Mouse (Mus musculus): Measurements from ENCODE around the gene Evc.

Evc gene

DNA sequence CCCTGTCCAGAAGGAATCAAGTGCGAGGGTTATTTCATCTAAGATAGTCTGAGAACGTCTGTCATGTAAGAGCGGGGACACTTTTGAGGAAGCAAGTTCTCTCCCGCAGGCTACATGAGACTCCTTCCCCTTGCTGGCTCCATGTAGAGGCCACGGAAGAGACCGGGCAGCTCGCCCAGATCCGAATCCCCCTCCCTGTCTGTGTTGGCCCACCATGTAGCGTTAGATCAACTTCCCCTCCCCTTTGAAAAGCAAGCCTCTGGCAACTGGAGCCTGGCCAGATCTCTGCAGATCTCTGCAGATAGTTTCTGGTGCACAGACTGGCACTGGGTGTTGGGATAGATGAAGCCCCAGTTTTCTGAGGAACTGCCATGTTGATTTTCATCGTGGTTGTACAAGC is 40.0 kb downstream of the Evc start:
- no peak for DNase-seq

GRCm38 (mm10) chr5:37290983-37291382 is 45.7 kb downstream of the Evc start:
- DNase-seq, result peak; percentile 26

DNA sequence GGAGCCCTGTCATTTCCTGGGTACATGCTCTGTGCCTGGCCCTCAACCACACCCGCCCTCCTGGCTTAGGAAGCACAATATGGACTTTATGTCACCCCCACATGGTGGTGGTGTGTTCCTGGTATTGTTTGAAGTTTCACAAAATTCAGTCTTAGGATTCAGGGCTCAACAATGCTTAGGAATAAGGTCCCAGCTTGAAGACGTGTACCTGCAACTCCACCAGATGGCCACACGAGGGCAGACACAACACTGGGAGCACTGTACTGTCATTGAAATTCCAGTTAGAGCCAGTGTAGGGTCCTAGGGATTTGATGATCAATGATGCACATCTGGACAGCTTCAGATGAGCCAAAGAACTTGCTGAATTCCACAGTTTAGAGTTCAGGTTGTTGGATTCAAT is 47.5 kb downstream of the Evc start:
- DNase-seq, result no peak

DNA sequence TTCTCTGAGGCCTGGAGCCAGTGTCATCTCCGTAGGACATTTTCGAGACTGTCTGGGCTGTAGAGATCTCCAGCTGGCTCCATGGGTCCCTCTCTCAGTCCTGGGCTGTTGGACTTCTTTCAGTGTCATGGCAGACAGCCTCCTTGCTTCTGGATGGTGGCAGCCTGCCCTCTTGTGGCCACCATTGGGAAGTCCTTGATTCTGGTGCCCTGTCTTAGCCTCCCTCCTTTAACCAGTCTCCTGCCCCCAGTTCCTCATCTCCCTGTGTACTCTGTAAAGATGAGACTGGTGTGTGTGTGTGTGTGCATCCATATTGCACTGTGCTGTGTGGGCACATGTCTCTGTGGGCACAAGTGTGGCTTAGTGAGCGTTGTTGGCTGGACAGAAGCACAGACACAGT is 48.3 kb downstream of the Evc start:
- DNase-seq, result peak; percentile 71

DNA sequence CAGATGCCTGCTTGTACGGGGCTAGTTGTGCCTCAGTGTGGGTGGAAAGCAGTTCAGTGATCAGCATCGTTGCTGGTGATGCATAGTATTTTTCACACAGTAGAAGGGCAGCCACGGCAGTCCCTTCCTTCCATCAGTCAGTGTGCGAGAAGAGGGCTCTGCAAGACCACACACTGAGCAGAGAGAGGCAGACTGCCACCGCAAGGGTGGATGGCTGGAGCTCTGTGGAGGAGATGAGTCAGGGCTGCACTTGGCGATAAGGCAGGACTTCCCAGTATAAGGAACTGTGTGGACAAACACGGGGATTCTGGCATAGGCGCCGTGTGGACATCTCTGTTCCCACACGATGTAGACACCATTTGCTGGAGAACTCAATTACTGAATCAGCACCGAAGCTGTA is 55.7 kb downstream of the Evc start:
- DNase-seq, result no peak

GRCm38 (mm10) chr5:37263816-37264215 is 72.9 kb downstream of the Evc start:
- no peak for DNase-seq

DNA sequence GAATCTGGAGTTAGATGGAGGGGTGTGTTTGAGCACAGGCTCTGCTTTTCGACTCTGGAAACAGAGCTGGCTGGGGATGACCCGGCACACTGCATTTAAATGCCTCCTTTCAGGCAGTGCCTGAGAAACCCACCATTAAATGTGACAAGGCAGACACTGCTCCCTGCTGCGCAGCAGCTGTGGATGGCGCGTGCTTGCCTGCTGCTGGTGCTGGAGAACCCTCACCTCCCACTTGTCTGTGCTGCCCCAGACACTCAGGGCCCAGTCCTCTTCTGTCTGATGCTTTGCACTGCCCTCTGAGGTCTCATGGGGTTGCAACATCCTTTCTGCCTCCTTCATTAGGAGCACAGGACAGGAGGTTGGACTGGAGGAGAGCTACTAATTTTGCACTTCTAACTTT is 75.0 kb downstream of the Evc start:
- no peak for DNase-seq

GRCm38 (mm10) chr5:37257243-37257642 is 79.5 kb downstream of the Evc start:
- DNase-seq, result no peak

DNA sequence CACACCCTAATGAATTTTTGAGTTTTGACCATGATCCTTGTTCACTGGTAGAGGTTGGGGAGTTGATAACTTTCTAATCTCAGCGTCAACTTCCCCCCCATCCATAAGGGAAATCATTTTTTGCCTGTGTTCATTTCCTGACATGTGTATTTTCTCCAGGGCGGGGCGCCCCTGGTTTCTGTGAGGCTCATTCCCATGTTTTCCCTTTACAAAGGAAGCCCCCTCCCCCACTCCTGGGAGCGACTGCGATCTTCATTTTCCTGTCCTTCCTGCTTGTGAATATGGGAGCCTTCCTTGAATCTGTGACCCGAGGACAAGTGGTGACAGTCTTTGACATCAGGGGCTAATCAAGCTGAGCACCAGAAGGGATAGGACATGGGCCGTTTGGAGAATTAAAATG is 79.9 kb downstream of the Evc start:
- no peak for DNase-seq

- peak; percentile 61 for DNase-seq
Observed at GRCm38 (mm10) chr5:37254523-37254922, 82.2 kb downstream of the Evc start.

DNA sequence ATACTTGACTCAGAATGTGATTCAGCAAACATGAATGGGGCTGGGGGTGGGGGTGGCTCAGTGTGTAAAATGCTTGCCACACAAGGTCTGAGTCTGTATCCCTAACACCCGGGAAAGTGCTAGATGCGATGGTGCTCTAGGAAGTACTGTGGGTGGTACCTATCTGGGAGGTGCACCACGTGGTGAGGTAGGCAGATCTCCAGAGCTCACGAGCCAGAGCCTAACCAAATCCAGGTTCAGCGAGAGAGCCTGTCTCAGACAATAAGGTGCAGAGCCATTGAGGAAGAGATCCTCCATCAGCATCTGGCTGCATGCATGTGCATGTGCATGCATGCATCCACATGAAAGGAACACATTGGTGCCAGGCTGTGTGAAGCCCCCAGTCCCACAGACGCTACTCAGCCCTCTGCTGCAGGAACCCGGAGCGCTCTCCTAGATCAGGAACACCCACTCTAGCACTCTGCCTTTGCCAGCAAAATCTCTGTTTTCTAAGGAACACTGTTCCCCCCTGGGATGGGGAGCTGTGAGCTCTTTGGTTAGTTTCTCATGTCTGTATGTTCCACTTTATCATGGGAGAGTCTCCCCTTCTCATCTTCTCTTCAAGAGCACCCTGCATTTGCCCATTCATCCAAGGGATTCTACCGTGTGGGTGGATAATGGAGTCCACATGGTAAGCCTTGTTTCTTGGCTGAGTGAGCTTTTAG is 84.4 kb downstream of the Evc start:
- DNase-seq, result no peak

- no peak for DNase-seq
Observed at GRCm38 (mm10) chr5:37251596-37251995, 85.1 kb downstream of the Evc start.

DNA sequence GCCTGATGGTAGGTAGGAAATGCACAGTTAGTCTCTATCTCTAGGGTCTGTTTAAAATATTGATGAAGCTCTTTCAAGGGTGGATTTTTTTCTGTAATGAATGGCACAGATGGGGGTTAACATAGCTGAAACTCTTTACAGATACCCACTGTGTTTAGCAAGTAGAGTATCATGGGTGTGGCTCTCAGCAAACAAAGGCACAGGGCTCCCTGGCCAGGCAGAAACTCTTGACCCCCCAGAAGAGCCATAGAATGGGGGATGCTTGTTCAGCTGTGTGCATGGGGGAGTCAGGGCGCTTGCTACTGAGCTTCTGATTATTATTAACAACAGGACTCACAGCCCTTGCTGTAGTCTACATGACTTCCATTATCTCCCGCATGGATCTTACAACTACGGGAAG is 87.8 kb downstream of the Evc start:
- no peak for DNase-seq

- peak; percentile 85 for DNase-seq
Observed at GRCm38 (mm10) chr5:37247456-37247855, 89.2 kb downstream of the Evc start.

GRCm38 (mm10) chr5:37246138-37246910 is 90.4 kb downstream of the Evc start:
- peak; percentile 78 for DNase-seq

- peak; percentile 87 for DNase-seq
Observed at GRCm38 (mm10) chr5:37245651-37246050, 91.0 kb downstream of the Evc start.

DNA sequence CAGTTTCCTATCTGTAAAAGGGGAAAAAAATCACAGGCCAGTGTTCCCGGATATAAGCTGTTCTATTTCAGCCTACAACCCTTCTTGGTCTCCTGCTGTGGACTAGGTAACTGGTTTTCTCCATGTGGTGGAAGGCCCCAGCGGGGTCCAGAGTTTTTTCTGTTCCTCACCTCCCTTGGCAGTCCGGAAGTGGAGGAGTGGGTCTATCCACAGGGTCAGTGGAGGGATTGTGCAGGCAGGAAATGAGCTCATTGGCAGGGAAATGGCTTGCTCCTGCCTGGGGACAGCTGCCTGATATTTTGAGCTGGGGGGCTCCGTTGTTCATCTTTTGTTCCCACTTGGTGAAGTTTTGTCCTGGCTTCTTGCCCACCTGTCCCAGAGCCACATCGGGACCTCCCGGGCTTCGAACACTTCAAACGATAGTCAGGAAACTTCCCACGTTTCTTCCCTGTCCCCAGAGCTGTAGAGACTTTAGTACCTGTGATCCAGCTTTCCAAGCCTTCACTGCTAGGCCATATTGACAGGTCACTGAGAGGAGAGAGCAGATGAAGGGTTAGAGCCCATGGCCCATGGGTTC is 91.9 kb downstream of the Evc start:
- peak; percentile 64 for DNase-seq

DNA sequence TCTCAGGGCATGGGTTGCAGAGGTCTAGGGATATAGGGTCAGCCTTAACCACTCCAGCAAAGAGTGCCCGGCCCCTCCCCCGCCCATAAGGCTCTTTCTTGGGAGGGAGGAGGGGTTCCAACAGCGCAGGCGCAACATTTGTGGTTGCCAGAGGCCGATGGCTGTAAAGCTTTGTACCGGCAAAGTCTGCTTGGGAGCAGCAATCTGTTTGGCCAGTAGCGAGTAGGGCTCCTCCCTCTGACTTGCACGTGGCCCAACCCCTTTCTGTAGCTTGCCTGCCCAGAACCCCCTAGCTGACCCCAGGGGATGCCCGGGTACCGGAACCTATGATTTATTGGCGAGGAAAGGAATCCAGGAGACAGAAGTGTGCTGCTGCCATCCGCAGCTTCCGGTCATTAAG is 92.5 kb downstream of the Evc start:
- DNase-seq, result peak; percentile 80

DNA sequence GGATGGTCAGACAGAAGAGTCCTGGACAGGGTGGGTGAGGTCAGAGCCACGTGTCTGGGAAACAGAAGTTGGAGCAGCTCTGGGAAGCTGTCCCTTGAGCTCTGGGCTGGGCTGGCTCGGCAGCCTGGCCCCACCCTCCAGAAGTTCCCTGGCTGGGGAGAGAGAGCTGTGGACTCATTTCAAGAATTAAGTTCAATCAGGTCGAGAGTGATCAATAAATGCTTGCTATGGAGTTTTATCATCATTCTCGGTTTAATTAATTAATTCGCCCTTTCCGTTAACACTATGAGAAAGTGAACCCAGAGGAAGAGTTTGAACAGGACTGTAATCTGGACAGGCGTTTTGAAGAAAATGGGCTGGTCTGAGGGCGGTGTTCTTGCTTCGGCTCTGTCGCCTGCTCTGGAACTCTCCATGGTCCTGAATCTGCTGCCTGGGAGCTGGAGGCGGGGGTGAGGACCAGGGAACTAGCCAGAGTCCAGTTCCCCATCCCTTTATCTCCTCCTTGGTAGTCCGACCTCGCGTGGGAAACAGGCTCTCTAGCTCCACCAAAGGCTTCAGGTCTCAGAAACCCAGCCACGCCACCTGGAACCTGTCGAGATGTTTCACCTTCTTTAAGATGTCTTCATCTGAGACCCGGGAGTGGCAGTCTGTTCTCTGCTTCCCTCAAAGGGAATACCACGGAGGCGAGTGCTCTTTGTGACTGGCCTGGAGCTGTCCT is 93.4 kb downstream of the Evc start:
- DNase-seq, result peak; percentile 56

- peak; percentile 87 for DNase-seq
Observed at GRCm38 (mm10) chr5:37242360-37243168, 94.1 kb downstream of the Evc start.

GRCm38 (mm10) chr5:37241651-37242151 is 95.0 kb downstream of the Evc start, which contains the start of gene Crmp1:
TSS of gene Crmp1 (plus strand) at chr5:37241940.
- peak; percentile 97 for DNase-seq

- no peak for DNase-seq
Observed at GRCm38 (mm10) chr5:37241224-37241623, 95.5 kb downstream of the Evc start.
